Mouse (Mus musculus) embryonic stem cell, embryonic (primary cell): ENCODE data around the gene Slc26a10.

Experiments
- CTCF ChIA-PET, 4 experiments: fragments of 300-600 bp in 2 of 4; fragments of 350-600 bp in 2 of 4; sonication (Branson Sonifier 250); formaldehyde crosslinking; loops; one replicate each; lab custom pipeline; 2022; ENCODE audit warnings: inconsistent platforms in 2 of 4; lab: Charles Lee
- POLR2A ChIA-PET, 4 experiments: fragments of 300-600 bp in 2 of 4; fragments of 350-600 bp in 2 of 4; sonication (Branson Sonifier 250); formaldehyde crosslinking; loops; one replicate each; lab custom pipeline; 2022; ENCODE audit warnings: antibody characterized with exemption in 4 of 4, inconsistent platforms in 1 of 4; lab: Charles Lee

Gene Slc26a10

DNA sequence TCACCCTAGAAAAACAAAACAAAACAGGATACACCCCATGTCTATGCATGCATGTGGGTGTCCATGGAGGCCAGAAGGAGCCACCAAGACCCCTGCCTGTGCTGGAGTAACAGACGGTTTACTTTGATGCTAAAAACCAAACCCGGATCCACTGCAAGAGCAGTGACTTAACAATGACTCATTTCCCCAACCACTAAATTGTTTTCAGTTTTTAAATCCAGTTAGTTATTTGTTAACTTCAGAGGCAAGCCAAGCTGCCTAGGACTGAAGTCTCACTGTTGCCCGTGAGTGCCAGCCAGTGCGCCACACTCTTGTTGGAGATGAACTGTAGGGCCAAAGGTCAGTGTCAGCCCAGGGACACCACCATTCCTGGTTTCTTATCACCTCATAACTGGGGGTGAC is 30.0 kb downstream of the Slc26a10 start:
- ChIA-PET POLR2A (interaction anchor here in 1 of 4 experiments (1.1 to 1.2 kb wide), 2 partner anchors 30 to 188 kb away, joined by 3 read pairs; partner anchors contain the start of gene Os9), CTCF (interaction anchor here in 1 of 4 experiments (0.5 kb wide), 1 partner anchor 40 kb away, joined by 7 read pairs; no protein-coding TSS in a partner anchor)

DNA sequence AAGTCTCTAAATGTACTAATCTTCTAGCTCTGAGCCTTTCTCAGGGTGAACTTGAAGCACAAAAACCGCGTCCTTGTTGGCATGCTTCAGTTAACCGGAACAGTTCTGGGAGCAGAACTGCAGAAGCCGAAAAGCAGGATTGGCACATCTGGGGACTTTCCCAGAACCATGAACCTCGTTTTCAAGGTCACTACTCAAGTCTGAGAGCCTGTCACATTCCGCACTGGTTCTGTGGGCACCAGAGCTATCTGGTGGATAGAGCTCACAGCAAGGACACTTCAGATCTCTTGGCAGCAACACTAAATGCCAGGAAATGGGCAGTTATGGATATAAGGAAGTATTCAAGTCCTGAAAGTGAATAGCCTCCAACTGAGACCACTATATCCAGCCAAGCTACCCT is 33.3 kb downstream of the Slc26a10 start:
- CTCF ChIA-PET: interaction anchor here in 2 of 4 experiments (0.7 to 1.5 kb wide), 2 partner anchors 23 to 362 kb away, joined by 3 to 5 read pairs; no protein-coding TSS in a partner anchor

DNA sequence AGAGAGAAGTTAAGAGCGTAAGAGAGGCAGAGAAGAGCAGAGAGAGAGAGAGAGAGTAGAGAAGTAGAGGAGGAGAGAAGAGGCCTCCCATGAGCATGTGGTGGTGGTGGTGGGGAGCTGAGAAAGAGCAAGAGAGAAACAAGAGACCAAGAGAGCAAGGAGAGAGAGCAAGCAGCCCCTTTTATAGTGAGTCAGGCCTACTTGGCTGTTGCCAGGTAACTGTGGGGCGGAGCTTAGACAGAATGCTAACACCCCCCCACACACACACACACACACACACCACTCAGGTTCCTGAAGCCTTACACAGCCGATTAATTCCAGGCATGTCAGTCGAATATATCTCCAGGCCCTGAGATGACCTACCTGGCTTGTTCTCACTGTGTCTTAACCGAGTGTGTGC is 35.1 kb downstream of the Slc26a10 start:
- ChIA-PET POLR2A (interaction anchor here (0.6 to 1.7 kb wide), 15 partner anchors 9 to 131 kb away, joined by 3 to 6 read pairs (median 4); partner anchors contain the start of gene Os9 (in 2 of the 4)), CTCF (interaction anchor here in 3 of 4 experiments (0.6 to 2.0 kb wide), 10 partner anchors 10 to 247 kb away, joined by 3 to 7 read pairs (median 4); partner anchors contain the start of genes B4galnt1 (in 2 of the 3) and Os9 (in 1 of the 3))

More for the DNA sequence above, 33.3 kb downstream of the Slc26a10 start:
- POLR2A ChIA-PET: interaction anchor here in 2 of 4 experiments (0.8 to 1.6 kb wide), 4 partner anchors 19 to 175 kb away, joined by 3 to 6 read pairs (median 3); partner anchors contain the start of gene Os9 (in 1 of the 2)

- ChIA-PET CTCF (interaction anchor here in 3 of 4 experiments (0.7 to 2.0 kb wide), 5 partner anchors 10 to 309 kb away, joined by 3 to 6 read pairs (median 3); no protein-coding TSS in a partner anchor), POLR2A (interaction anchor here in 1 of 4 experiments (0.7 to 1.7 kb wide), 3 partner anchors 16 to 116 kb away, joined by 3 to 6 read pairs (median 4); no protein-coding TSS in a partner anchor)
These were observed 35.9 kb downstream of the Slc26a10 start for GRCm38 (mm10) chr10:127144536-127144935.

GRCm38 (mm10) chr10:127143228-127143627 is 37.2 kb downstream of the Slc26a10 start:
- POLR2A ChIA-PET: interaction anchor here in 3 of 4 experiments (0.7 to 1.5 kb wide), 5 partner anchors 10 to 77 kb away, joined by 3 to 5 read pairs (median 4); no protein-coding TSS in a partner anchor

DNA sequence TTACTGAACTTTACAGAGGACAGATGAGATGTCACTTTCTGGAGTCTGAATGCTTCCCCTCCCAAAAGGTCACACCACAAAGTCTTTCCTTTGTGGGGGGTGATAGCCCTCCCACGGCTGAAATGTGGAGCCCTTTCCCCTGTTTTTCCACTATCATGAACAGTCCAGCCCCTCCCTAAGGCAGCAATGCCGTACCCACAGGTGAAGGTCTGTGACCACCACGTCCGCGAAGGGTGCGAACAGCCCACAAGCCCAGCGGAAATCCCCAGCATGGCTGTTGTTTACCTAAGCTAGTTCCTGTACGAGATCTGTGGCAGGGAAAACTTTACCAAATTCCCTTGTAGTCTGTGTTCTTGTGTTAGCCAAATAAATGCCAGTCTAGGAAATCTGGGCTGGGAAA is 38.9 kb downstream of the Slc26a10 start:
- ChIA-PET POLR2A (interaction anchor here in 3 of 4 experiments (0.7 to 1.8 kb wide), 4 partner anchors 9 to 95 kb away, joined by 3 to 6 read pairs (median 4); partner anchors contain the start of gene Os9 (in 1 of the 3)), CTCF (interaction anchor here in 1 of 4 experiments (1.0 to 1.7 kb wide), 2 partner anchors 18 to 19 kb away, joined by 3 read pairs; no protein-coding TSS in a partner anchor)

More at GRCm38 (mm10) chr10:127143228-127143627, 37.2 kb downstream of the Slc26a10 start:
- CTCF ChIA-PET: interaction anchor here in 2 of 4 experiments (0.9 to 2.0 kb wide), 5 partner anchors 9 to 310 kb away, joined by 3 to 6 read pairs (median 4); no protein-coding TSS in a partner anchor

- CTCF ChIA-PET: interaction anchor here in 1 of 4 experiments (1.0 kb wide), 1 partner anchor 18 kb away, joined by 3 read pairs; no protein-coding TSS in a partner anchor
These were observed 39.5 kb downstream of the Slc26a10 start for GRCm38 (mm10) chr10:127140971-127141370.

DNA sequence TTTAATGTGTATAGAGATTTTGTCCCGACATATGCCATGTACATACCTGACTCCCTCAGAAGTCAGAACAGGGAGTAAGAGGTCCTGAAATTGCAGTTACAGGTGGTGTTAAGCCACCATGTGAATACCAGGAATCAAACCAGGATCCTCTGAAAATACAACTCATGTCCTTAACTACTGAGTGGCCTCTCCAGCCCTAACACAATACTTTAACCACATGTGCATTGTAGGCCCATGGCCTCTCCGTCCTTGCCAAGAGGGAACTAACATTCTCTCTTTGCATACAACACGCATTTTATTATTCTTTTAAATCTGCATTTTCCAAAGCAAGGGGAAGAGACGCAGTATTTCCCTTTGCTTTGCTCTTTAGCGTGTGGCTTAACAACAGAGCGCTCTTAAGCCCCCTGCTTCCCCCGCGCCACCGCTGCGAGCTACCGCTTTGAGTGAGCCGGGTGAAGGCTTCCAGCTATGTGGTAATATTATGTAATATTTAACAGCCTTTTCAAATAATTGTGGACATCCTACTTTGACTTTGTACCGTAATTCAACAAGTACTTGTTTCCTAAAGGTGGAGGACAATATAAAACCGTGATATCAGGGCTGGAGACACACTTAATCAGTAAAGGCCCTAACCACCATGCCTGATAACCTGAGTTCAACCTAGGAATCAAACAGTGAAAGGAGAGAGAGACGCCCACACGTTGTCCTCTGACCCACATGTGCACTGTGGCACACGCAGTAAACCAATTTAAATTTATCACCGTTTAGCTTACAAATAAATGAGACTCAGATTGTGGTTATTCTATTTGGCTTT is 41.9 kb downstream of the Slc26a10 start:
- CTCF ChIA-PET: interaction anchor here in 1 of 4 experiments (0.6 kb wide), 1 partner anchor 148 kb away, joined by 3 read pairs; no protein-coding TSS in a partner anchor
- POLR2A ChIA-PET: interaction anchor here in 1 of 4 experiments (1.4 kb wide), 1 partner anchor 11 kb away, joined by 3 read pairs; no protein-coding TSS in a partner anchor

More at GRCm38 (mm10) chr10:127140971-127141370, 39.5 kb downstream of the Slc26a10 start:
- POLR2A ChIA-PET: interaction anchor here in 3 of 4 experiments (0.6 to 1.8 kb wide), 8 partner anchors 9 to 925 kb away, joined by 3 to 6 read pairs (median 4); partner anchors contain the start of gene Os9 (in 1 of the 3)

- ChIA-PET CTCF (no interaction called here), POLR2A (interaction anchor here in 1 of 4 experiments (1.4 kb wide), 1 partner anchor 11 kb away, joined by 3 read pairs; no protein-coding TSS in a partner anchor)
These were observed 42.5 kb downstream of the Slc26a10 start for GRCm38 (mm10) chr10:127137896-127138295.

DNA sequence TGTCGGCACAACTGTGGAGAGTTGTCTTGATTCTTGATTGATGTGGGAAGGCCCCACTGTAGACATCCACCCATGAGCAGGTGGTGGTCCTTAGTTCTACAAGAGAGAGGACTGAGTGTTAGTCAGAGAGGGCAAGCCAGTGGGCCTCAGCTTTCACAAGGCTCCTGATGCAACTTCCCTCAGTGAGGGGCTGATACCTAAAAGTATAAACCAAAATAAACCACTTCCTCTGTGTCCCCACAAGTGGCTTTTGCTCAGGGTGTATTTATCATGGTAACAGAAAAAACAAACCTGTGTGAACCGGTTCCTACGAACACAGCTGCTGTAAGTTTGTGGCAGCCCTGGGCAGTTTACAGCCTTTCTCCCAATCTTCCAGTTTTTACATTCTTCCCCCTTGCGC is 43.9 kb downstream of the Slc26a10 start:
- POLR2A ChIA-PET: interaction anchor here in 2 of 4 experiments (0.8 to 1.1 kb wide), 2 partner anchors 9 to 190 kb away, joined by 3 to 4 read pairs; no protein-coding TSS in a partner anchor

DNA sequence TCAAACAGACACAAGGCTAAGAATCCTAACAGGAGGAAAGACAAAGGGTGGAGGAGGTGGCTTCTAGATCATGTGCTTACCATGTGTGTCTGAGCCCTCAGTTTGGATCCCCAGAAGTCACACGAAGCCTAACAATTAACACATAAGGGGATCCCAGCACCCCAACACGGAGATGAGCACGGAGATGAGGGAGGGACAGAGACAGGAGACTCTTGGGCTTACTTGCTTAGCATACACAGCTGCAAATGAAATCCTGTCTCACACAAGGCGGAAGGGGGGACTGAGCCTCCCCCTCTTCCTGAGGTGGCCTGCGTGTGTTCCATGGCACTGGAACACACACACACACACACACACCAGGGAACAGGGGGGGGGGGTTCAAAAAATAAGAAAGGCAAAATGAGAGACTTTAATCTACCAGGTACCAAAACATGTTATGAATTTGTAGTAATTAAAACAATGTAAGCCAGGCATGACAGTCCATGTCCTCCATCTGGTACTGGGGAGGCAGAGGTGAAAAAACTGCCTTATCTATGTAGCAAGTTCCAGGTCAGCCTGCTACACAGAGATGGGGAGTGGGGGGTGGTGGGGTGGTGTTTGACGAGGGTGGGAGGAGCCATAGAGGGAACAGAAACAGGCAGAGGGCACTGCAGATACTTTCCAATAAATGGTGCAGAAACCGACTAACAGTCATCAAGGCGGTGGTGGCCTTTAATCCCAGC is 45.2 kb downstream of the Slc26a10 start:
- CTCF ChIA-PET: interaction anchor here in 3 of 4 experiments (0.6 to 1.7 kb wide), 5 partner anchors 9 to 867 kb away, joined by 3 to 9 read pairs (median 4); partner anchors contain the start of gene Os9 (in 1 of the 3)
- POLR2A ChIA-PET: interaction anchor here in 2 of 4 experiments (0.6 to 1.4 kb wide), 2 partner anchors 26 to 36 kb away, joined by 3 read pairs; no protein-coding TSS in a partner anchor

More for the DNA sequence above, 43.9 kb downstream of the Slc26a10 start:
- CTCF ChIA-PET: interaction anchor here in 1 of 4 experiments (1.2 kb wide), 1 partner anchor 34 kb away, joined by 4 read pairs; no protein-coding TSS in a partner anchor

DNA sequence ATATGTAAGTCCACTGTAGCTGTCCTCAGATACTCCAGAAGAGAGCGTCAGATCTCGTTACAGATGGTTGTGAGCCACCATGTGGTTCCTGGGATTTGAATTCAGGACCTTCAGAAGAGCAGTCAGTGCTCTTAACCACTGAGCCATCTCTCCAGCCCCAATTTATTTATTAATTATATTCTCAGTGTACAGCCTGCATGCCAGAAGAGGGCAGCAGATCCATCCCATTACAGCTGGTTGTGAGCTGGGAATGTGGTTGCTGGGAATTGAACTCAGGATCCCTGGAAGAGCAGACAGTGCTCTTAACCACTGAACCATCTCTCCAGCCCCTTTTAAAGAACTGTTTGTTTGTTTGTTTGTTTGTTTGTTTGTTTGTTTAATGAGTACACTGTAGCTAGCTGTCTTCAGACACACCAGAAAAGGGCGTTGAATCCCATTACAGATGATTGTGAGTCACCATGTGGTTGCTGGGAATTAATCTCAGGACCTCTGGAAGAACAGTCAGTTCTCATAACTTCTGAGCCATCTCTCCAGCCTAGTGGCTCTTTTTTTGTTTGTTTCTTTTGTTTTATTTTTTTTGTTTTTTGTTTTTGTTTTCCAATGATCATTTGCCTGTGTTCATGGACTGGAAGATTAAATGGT is 45.9 kb downstream of the Slc26a10 start:
- ChIA-PET POLR2A (interaction anchor here in 3 of 4 experiments (0.6 to 2.8 kb wide), 5 partner anchors 26 to 36 kb away, joined by 3 to 8 read pairs (median 3); partner anchors contain the start of gene B4galnt1 (in 1 of the 3)), CTCF (interaction anchor here in 3 of 4 experiments (0.6 to 1.7 kb wide), 8 partner anchors 10 to 867 kb away, joined by 3 to 9 read pairs (median 3); partner anchors contain the start of gene Os9 (in 2 of the 3))

DNA sequence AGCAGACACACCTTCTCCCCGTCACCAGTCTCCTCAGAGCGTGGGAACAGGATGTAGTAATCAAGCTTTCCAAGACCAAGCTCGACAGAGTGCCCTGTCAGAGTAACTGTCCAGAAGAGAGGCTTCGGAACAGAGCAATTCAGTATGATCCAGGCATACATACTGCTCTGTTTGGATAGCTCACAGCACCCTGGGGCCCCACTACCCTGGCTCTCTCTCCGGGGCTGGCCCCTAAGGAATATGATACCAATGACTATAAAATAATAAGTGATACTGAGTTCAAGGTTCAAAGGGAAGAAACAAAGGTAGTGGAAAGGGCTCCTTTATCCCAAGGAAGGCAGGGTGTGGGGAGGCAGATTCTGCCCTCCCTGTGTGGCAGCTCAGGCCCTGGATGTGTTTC is 48.0 kb downstream of the Slc26a10 start:
- ChIA-PET POLR2A (interaction anchor here in 2 of 4 experiments (0.6 to 2.8 kb wide), 12 partner anchors 9 to 227 kb away, joined by 3 to 8 read pairs (median 4); partner anchors contain the start of genes B4galnt1 (in 1 of the 2) and Os9 (in 1 of the 2)), CTCF (interaction anchor here in 3 of 4 experiments (0.6 to 2.4 kb wide), 6 partner anchors 9 to 206 kb away, joined by 3 to 14 read pairs (median 4); no protein-coding TSS in a partner anchor)

DNA sequence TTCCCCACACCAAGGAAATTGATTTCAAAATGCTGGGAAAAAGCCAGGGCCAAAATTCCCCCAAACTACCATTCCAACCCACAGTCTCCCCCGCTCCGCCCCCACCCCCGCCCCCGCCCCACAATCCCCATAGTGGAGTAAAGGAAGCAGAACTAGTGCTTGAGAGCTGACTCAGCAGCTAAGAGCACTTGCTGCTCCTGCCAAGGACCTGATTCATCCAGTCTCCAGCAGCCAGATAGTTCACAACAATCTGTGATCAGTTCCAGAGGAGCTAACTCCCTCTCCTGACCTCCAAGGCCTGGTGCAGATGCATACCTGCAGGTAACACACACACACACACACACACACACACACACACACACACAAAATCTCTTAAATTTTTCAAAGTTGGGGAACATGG is 51.0 kb downstream of the Slc26a10 start:
- POLR2A ChIA-PET: interaction anchor here in 3 of 4 experiments (0.5 to 1.5 kb wide), 9 partner anchors 8 to 1127 kb away, joined by 3 to 6 read pairs (median 3); partner anchors contain the start of gene Os9 (in 1 of the 3)
- CTCF ChIA-PET: interaction anchor here in 3 of 4 experiments (0.6 to 0.9 kb wide), 6 partner anchors 9 to 224 kb away, joined by 3 to 4 read pairs (median 4); partner anchors contain the start of gene Os9 (in 1 of the 3)

DNA sequence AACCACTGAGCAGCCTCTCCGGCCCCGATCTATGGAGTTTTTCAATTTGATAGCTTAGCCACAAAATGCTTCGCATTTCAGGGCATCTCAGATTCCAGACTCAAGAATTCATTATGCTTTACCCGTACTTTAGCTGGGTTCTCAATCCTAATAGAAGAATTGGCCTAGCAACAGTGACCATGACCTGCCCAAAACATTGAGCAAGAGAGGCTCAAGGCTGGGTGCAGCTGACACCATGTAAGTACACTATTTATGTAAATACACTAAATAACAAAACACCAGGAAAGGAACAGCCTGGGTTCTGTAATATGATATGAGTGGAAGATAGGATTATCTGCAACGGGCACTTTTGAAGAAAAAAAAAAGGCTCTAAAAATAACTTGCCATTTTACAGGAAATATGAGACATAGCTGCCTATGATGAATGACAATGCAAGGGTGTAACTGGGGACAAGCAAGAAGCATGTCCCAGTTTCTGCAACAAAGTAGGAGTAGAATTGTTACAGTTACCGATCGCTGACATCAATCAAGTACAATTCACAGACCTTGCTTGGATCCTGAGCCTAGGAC is 52.6 kb downstream of the Slc26a10 start:
- POLR2A ChIA-PET: interaction anchor here in 2 of 4 experiments (0.6 to 2.7 kb wide), 5 partner anchors 11 to 258 kb away, joined by 3 to 6 read pairs (median 3); partner anchors contain the start of gene B4galnt1 (in 1 of the 2)
- CTCF ChIA-PET: interaction anchor here in 2 of 4 experiments (0.8 to 1.1 kb wide), 3 partner anchors 17 to 223 kb away, joined by 3 read pairs; no protein-coding TSS in a partner anchor
